Mouse (Mus musculus) bone marrow, adult 2 months (tissue): ENCODE data around the gene Nufip2.

Experiments
- CTCF ChIP-seq: fragments of 200-500 bp; IDR thresholded peaks from 2 replicates; pipeline ENCODE4 v1.5.1; 2011; ENCODE audit warnings: low read length, control low read depth; ENCODE audit not compliant: control insufficient read depth, insufficient read depth
- POLR2A ChIP-seq: fragments of 200-500 bp; IDR thresholded peaks from 2 replicates; pipeline ENCODE4 v1.6.1; 2011; ENCODE audit warnings: low read depth, mild to moderate bottlenecking, control low read depth, low read length, borderline replicate concordance; ENCODE audit not compliant: control insufficient read depth

- no peak for TF ChIP-seq CTCF
- TF ChIP-seq POLR2A: no peak
Observed at GRCm38 (mm10) chr11:77746652-77747051, 60.7 kb downstream of the Nufip2 start.
